14 mouse cellular contexts compared by ENCODE assay signal in genomic region chr1:160099659-160100302, GRCm38 (mm10). TPM values are rescaled to one million over a fixed set of nuclear protein-coding genes. Genes with fewer than 3 reads are reported as not detected.
DNase-seq lines count a peak whose midpoint lies in the region; ATAC-seq and TF ChIP-seq lines count a peak whose summit lies in the region.
"Had no signal": no experiment of that assay in that cellular context is flagged by ENCODE, and none has a peak within 500 bp of the region (broad histone marks: within the 10 kb centered on the region; RNA-seq: fewer than 3 reads in every experiment).

No protein-coding gene starts in this region.

- DNase-seq in cerebellum, postnatal 10 days: peak; percentile 13 to 20
- no peak for DNase-seq in cerebellum, postnatal 4 days (ENCODE audit: low spot score in 2 of 2)
- peak; percentile 17 for DNase-seq in layer of hippocampus, adult 11-12 months (ENCODE audit: low spot score)
- no peak for DNase-seq in layer of hippocampus, adult 9-10 months (ENCODE audit: low spot score)
- peak; percentile 71 for DNase-seq in CH12.LX (ENCODE audit: extremely low read depth)
- DNase-seq in forebrain, embryonic 10.5 days (ENCODE audit: extremely low spot score, low spot score): no peak
- DNase-seq: cerebellum, postnatal 36 days; thymus, postnatal 36 days had no signal

- 91% methylated on average over 5 of the region's 5 CpGs for WGBS in forebrain, embryonic 10.5 days

- H3K9me3 ChIP-seq in CH12.LX (replicated peaks; ENCODE audit: low read length): no peaks in the 10 kb centered on the region
- no peaks in the 10 kb centered on the region for H3K9me3 ChIP-seq in forebrain, embryonic 10.5 days
- H3K9me3 ChIP-seq: hindbrain, embryonic 12.5 days; limb, embryonic 12.5 days had no signal

- peaks cover 0 to 2% of the 10 kb centered on the region in 2 experiments for H3K36me3 ChIP-seq in CH12.LX (replicated peaks in 1 of 2; ENCODE audit: control insufficient read depth in 1 of 2, insufficient read depth in 1 of 2, low read length in 1 of 2)
- no peaks in the 10 kb centered on the region for H3K36me3 ChIP-seq in forebrain, embryonic 10.5 days (replicated peaks)
- H3K36me3 ChIP-seq: hindbrain, embryonic 12.5 days; limb, embryonic 12.5 days had no signal

- peak overlapping the region; percentile 57 to 81 (median 63) for H3K4me3 ChIP-seq in CH12.LX (replicated peaks in 1 of 3; ENCODE audit: low read depth in 2 of 3, low read length in 2 of 3, poor library complexity in 1 of 3)
- H3K4me3 ChIP-seq in forebrain, embryonic 10.5 days: no peak overlapping the region
- H3K4me3 ChIP-seq: hindbrain, embryonic 12.5 days; limb, embryonic 12.5 days had no signal

- peak; percentile 40 to 85; a peak in 3 of 4 replicates for TF ChIP-seq CTCF in CH12.LX (conservative IDR thresholded peaks at IDR 0.05 in 1 of 2, IDR thresholded peaks at IDR 0.05 in 1 of 2; ENCODE audit: low read depth in 2 of 2, low read length in 2 of 2)

- no peak overlapping the region for H3K27ac ChIP-seq in CH12.LX (ENCODE audit: insufficient read depth, low read depth)
- no peak overlapping the region for H3K27ac ChIP-seq in forebrain, embryonic 10.5 days
- H3K27ac ChIP-seq: hindbrain, embryonic 12.5 days; limb, embryonic 12.5 days; macrophage had no signal

- peaks cover 8% of the 10 kb centered on the region for H3K27me3 ChIP-seq in CH12.LX (replicated peaks)
- no peaks in the 10 kb centered on the region for H3K27me3 ChIP-seq in forebrain, embryonic 10.5 days (ENCODE audit: poor library complexity, severe bottlenecking)
- H3K27me3 ChIP-seq: hindbrain, embryonic 12.5 days; limb, embryonic 12.5 days had no signal

- H3K4me1 ChIP-seq in CH12.LX (ENCODE audit: control insufficient read depth in 1 of 2, insufficient read depth in 2 of 2): peaks cover 2 to 13% of the 10 kb centered on the region in 2 experiments; a peak in 2 of 4 replicates
- H3K4me1 ChIP-seq in forebrain, embryonic 10.5 days: no peaks in the 10 kb centered on the region
- H3K4me1 ChIP-seq: hindbrain, embryonic 12.5 days; limb, embryonic 12.5 days had no signal

- peak overlapping the region; percentile 54 for H3K9ac ChIP-seq in CH12.LX (ENCODE audit: insufficient read depth, low read depth)
- H3K9ac ChIP-seq: hindbrain, embryonic 12.5 days; limb, embryonic 12.5 days had no signal

- dilution Hi-C loops in CH12.LX (cut with MboI; ENCODE audit: extremely low pct_ligation_motif_present, extremely low pct_unique_long_range_greater_than_20kb, low sequenced_read_pairs): no loop called here

- H3K4me2 ChIP-seq in CH12.LX (ENCODE audit: insufficient read depth, low read depth, poor library complexity, severe bottlenecking): peak overlapping the region; percentile 96
- H3K4me2 ChIP-seq: hindbrain, embryonic 12.5 days; limb, embryonic 12.5 days had no signal

- peak; percentile 54; the same call in 1 of the 2 replicates for ATAC-seq in common myeloid progenitor, adult 5-6 weeks (replicated peaks; ENCODE audit: low read depth, poor library complexity, severe bottlenecking)
- ATAC-seq in CD4-positive, CD25-positive, alpha-beta regulatory T cell, adult 4 months: no peak
- ATAC-seq: forebrain, embryonic 16.5 days had no signal

- TF ChIP-seq POLR2A in CH12.LX (IDR thresholded peaks at IDR 0.05; ENCODE audit: low read depth, low read length): no peak

- no peaks in the 10 kb centered on the region for H3K79me2 ChIP-seq in CH12.LX (replicated peaks; ENCODE audit: control insufficient read depth, extremely low read depth, insufficient read depth, poor library complexity, severe bottlenecking)

- no peak for TF ChIP-seq EP300 in CH12.LX (IDR thresholded peaks at IDR 0.05; ENCODE audit: low read length)

- TF ChIP-seq RAD21 in CH12.LX (IDR thresholded peaks at IDR 0.05; ENCODE audit: low read depth, low read length): peak; percentile 81

- in situ Hi-C loops in CH12.LX (cut with MboI; ENCODE audit: low pct_ligation_motif_present, low pct_unique_long_range_greater_than_20kb, low sequenced_read_pairs): loop anchor here (5.0 kb wide), 1 partner anchor 83 kb away; no protein-coding TSS in a partner anchor

TF ChIP-seq in CH12.LX, 34 proteins besides CTCF, POLR2A, EP300 and RAD21:
- TF ChIP-seq MAFK (IDR thresholded peaks at IDR 0.05; ENCODE audit: insufficient replicate concordance, low read length): peak; percentile 69; the same call in 1 of the 2 replicates
- 0 out of 2 replicates have a peak, but pooled peaks have one; percentile 37 for TF ChIP-seq UBTF (IDR thresholded peaks at IDR 0.05; ENCODE audit: low read depth, low read length)
- peak; percentile 90 for TF ChIP-seq SMC3 (IDR thresholded peaks at IDR 0.05; ENCODE audit: low read depth, low read length)
- peak; percentile 46; the same call in 1 of the 2 replicates for TF ChIP-seq ZC3H11A (IDR thresholded peaks at IDR 0.05; ENCODE audit: low read depth, low read length)
- no peak for TF ChIP-seq ELF1 (IDR thresholded peaks at IDR 0.05; ENCODE audit: low read depth, low read length)
- no peak for TF ChIP-seq E2F4 (IDR thresholded peaks at IDR 0.05; ENCODE audit: insufficient replicate concordance, low read depth, low read length)

RNA-seq across cellular contexts. Expression of gene Tnn, which starts 53.6 kb away (rescaled TPM):
- not detected in 2 replicates for total RNA-seq in CH12.LX (2012; rRNA removed)
- not detected in 2 replicates for total RNA-seq in CH12.LX (2014; rRNA removed)
- 0.08 and 0.13 TPM in 2 replicates for polyA plus RNA-seq in CH12.LX (2012; ENCODE audit: insufficient read length, low read depth)
- total RNA-seq in common myeloid progenitor, adult 5-6 weeks (2017): not detected in 2 replicates
- under 1 TPM; 0.07 to 0.13 TPM for polyA plus RNA-seq in CD4-positive, CD25-positive, alpha-beta regulatory T cell, adult 4 months (2017; shearing (Covaris generic))
- polyA plus RNA-seq in forebrain, embryonic 10.5 days (2016; fragmentation: Nextera tagmentation; extraction: Ambion mirVana): not detected in 2 replicates
- polyA plus RNA-seq: macrophage had no signal

RNA-seq across cellular contexts. Expression of gene 4930523C07Rik, which starts 55.6 kb away (rescaled TPM):
- total RNA-seq in CH12.LX (2012; rRNA removed) (13.1 and 16.6 TPM in 2 replicates), CH12.LX (2014; rRNA removed) (15.3 and 18.0 TPM in 2 replicates)
- 24.4 and 28.2 TPM in 2 replicates for polyA plus RNA-seq in CH12.LX (2012; ENCODE audit: insufficient read length, low read depth)
- total RNA-seq in common myeloid progenitor, adult 5-6 weeks (2017): 31.8 and 80.5 TPM in 2 replicates
- polyA plus RNA-seq in CD4-positive, CD25-positive, alpha-beta regulatory T cell, adult 4 months (2017; shearing (Covaris generic)): 100 to 1,000 TPM; 212 to 238 TPM
- polyA plus RNA-seq in forebrain, embryonic 10.5 days (2016; fragmentation: Nextera tagmentation; extraction: Ambion mirVana): 2.3 and 3.4 TPM in 2 replicates

Comparison
In these comparisons a context has a peak if more than half of its experiments do, and no peak if none do; other contexts are left out.
1. DNase-seq: peak in cerebellum, postnatal 10 days (2 of 2), layer of hippocampus, adult 11-12 months (single experiment) and CH12.LX (single experiment); none in cerebellum, postnatal 4 days (0 of 2), layer of hippocampus, adult 9-10 months (single experiment) and forebrain, embryonic 10.5 days (single experiment).